Mouse (Mus musculus): ENCODE data around the gene Ints4. TPM values are rescaled to one million over a fixed set of nuclear protein-coding genes. Genes with fewer than 3 reads are reported as not detected.

Ints4 gene
- polyA plus RNA-seq (2015; fragmentation: Nextera tagmentation; extraction: Ambion mirVana): 25.2 and 30.7 TPM in 2 replicates

GRCm38 (mm10) chr7:97480821-97481339 is at the start of gene Ints4:
Gene Ints4 (plus strand): TSS chr7:97480956.

DNA sequence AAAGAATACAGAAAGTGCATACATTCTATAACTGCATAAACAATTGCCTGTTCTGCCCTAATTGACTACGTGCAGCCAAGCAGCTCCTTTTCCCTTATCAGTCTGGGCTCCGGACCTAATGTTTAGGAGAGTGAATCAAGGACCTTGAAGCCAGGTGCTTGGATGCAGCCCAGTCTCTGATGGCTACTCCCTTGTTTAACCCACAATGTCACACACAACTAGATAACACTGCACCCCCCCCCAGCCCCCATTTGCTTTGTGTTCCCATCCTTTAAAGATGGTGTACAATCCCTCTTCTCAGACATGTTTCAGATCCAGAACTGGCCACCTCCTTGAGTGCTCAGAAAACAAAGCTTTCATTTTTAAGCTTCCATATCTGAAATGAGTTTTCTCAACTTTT is 29.7 kb upstream of the Ints4 start, which contains the start of gene Kctd14:
Kctd14 (plus strand) TSS at position 301 of the 400 bp plus-strand sequence.

DNA sequence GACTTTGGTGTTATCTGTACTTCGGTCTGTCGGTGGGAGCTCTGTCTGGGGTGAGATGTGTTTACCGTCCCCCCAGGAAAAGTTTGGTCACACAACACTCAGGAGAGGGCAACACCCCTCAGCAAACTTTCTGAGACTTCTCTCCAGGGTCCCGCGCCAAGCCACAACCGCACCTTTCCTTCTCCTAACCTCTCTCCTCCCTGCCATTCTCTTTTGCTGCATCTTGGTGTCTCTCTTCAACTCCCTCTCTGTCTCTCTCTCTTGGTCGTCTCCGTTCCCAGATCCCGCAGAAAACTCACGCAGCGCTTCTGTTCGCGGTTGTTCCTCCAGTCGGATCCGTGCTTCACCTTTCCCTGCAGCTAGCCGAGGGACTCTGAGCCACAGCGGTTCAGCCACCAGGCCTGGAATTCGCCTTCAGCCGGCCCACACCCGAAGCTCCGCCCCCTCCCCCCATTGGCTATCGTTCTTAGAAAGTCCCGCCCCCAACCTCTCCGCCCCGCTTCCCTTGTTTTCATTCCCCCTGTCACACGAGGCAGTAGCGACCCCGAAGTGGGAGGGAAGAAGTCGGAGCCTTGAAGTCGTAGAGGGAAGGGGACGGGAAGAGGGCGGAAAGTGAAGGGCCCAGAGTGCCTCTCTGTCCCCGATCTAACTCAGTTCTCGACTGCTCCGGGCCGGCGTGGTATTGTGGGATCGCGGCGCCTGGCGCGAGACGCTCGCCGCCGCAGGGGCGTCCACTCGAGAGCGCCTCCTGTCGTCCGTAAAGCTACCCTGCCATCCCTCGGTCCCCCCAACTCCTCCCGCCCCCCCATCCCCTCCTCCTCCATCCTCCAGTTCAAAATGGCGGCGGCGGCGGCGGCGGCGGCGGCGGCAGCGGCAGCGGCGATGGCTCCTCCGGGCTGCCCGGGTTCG is 98.6 kb downstream of the Ints4 start, which contains the start of the genes Aamdc and Rsf1:
Aamdc (minus strand) TSS at position 431 of the 909 bp plus-strand sequence.
Rsf1 (plus strand) TSS at position 823 of the 909 bp plus-strand sequence.

Other genes with a start within 250 kb of the Ints4 start
- 0.48 and 0.73 TPM in 2 replicates for gene Usp35, start 148.9 kb upstream of the Ints4 start, polyA plus RNA-seq (2015; fragmentation: Nextera tagmentation; extraction: Ambion mirVana)
- gene Kctd21, start 148.6 kb upstream of the Ints4 start, polyA plus RNA-seq (2015; fragmentation: Nextera tagmentation; extraction: Ambion mirVana): 1.9 TPM in 2 replicates
- gene Alg8, start 109.3 kb upstream of the Ints4 start, polyA plus RNA-seq (2015; fragmentation: Nextera tagmentation; extraction: Ambion mirVana): 11.0 and 12.6 TPM in 2 replicates
- 663 and 669 TPM in 2 replicates for gene Ndufc2, start 81.0 kb upstream of the Ints4 start, polyA plus RNA-seq (2015; fragmentation: Nextera tagmentation; extraction: Ambion mirVana)
- 53.1 and 60.1 TPM in 2 replicates for gene Thrsp, start 63.2 kb upstream of the Ints4 start, polyA plus RNA-seq (2015; fragmentation: Nextera tagmentation; extraction: Ambion mirVana)
- gene Kctd14, start 29.6 kb upstream of the Ints4 start, polyA plus RNA-seq (2015; fragmentation: Nextera tagmentation; extraction: Ambion mirVana): 0.85 and 1.5 TPM in 2 replicates
- gene Aamdc, start 98.5 kb downstream of the Ints4 start, polyA plus RNA-seq (2015; fragmentation: Nextera tagmentation; extraction: Ambion mirVana): 170 and 185 TPM in 2 replicates
- 10.1 and 10.2 TPM in 2 replicates for gene Rsf1, start 98.9 kb downstream of the Ints4 start, polyA plus RNA-seq (2015; fragmentation: Nextera tagmentation; extraction: Ambion mirVana)
- 67.6 and 76.3 TPM in 2 replicates for gene Clns1a, start 215.7 kb downstream of the Ints4 start, polyA plus RNA-seq (2015; fragmentation: Nextera tagmentation; extraction: Ambion mirVana)

All from skeletal muscle tissue, postnatal 0 days (tissue).